Mouse (Mus musculus) kidney, adult 9 months (tissue): ENCODE data around the gene Gm4297.
"Not testable (repeated sequence)": the region's sequence is repeated elsewhere in the genome, so short reads cannot be mapped to it uniquely, and the experiment has no call there.

Source experiments
- DNase-seq: peaks from one replicate; pipeline ENCODE4 v3.0.0; 2022

Gene Gm4297

DNA sequence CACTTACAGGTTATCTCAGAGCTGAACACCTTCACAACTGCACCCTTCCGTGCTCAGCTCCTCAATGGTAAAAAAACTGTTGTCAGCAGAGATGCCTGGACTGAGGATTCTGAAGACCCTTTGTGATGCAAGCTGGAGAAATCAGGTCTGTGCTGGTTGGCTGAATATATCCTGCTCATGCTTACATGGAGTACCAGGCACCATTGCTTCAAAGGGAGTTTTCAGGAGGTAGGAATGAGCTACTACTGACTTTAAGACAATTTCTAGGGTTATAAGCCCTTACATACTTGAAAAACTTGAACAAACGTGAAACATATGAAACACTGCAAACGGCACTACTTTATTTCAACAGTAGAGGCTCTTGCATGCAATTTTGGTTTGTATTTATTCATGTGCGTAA lies at the start of gene Gm4297:
Gene Gm4297, minus strand, starts transcription at position 101 of the 400 bp plus-strand sequence.
- DNase-seq = not testable (repeated sequence)
